Mouse (Mus musculus) MEL (cell line): Measurements from ENCODE around the gene Hgfac.

Source experiments
- CTCF ChIP-seq, 3 experiments: IDR thresholded peaks in 2 of 3; conservative IDR thresholded peaks in 1 of 3; 2 replicates each; pipeline ENCODE4 v1.5.1; 2011 to 2012; ENCODE audit warnings: low read length in 3 of 3, low read depth in 2 of 3, mild to moderate bottlenecking in 2 of 3, improper control_type of control experiment in 1 of 3, inconsistent platforms in 1 of 3, mixed read lengths in 1 of 3, moderate library complexity in 1 of 3; ENCODE audit not compliant: control insufficient read depth in 1 of 3, insufficient read depth in 1 of 3, poor library complexity in 1 of 3, severe bottlenecking in 1 of 3
- EP300 ChIP-seq, 2 experiments: IDR thresholded peaks; 2 replicates each; pipeline ENCODE4 v1.6.1; 2011; ENCODE audit warnings: improper control_type of control experiment in 2 of 2, low read length in 2 of 2, low read depth in 1 of 2, mild to moderate bottlenecking in 1 of 2
- GATA1 ChIP-seq: IDR thresholded peaks from 2 replicates; pipeline ENCODE4 v1.6.1; 2011; ENCODE audit warnings: low read depth, low read length, improper control_type of control experiment
- MXI1 ChIP-seq: IDR thresholded peaks from 2 replicates; pipeline ENCODE4 v1.6.1; 2011; ENCODE audit warnings: mild to moderate bottlenecking, low read depth, low read length, improper control_type of control experiment

GRCm38 (mm10) chr5:35060098-35060497 is 18.8 kb downstream of the Hgfac start:
- TF ChIP-seq MXI1 (no peak), CTCF (IDR thresholded peaks at IDR 0.05 in 2 of 3, conservative IDR thresholded peaks at IDR 0.05 in 1 of 3; ENCODE audit: control insufficient read depth in 1 of 3, insufficient read depth in 1 of 3, low read depth in 2 of 3, low read length in 3 of 3, poor library complexity in 1 of 3, severe bottlenecking in 1 of 3) (no peak), EP300 (IDR thresholded peaks at IDR 0.05; ENCODE audit: low read depth in 1 of 2, low read length in 2 of 2) (no peak), GATA1 (no peak)
